Mouse (Mus musculus) midbrain, embryonic 12.5 days (tissue): Measurements from ENCODE around the gene Tnfrsf25. TPM values are rescaled to one million over a fixed set of nuclear protein-coding genes. Genes with fewer than 3 reads are reported as not detected.

ENCODE experiments used
- ATAC-seq: fragments of 200-750 bp; cut with Nextera tagmentation; 2 replicates; pipeline ENCODE4 v1.8.0; 2017; ENCODE audit warnings: low read depth, moderate TSS enrichment, moderate library complexity; ENCODE audit not compliant: low FRiP score
- H3K27ac ChIP-seq: fragments of 300-500 bp; sonication (generic); replicated peaks from 2 replicates; pipeline ENCODE4 v1.5.1; 2016; ENCODE audit warnings: mild to moderate bottlenecking
- H3K27me3 ChIP-seq: fragments of 300-500 bp; sonication (generic); 2 replicates; pipeline ENCODE4 v1.6.1; 2016; ENCODE audit warnings: mild to moderate bottlenecking
- H3K36me3 ChIP-seq: fragments of 300-500 bp; sonication (generic); 2 replicates; pipeline ENCODE4 v1.6.1; 2016
- H3K4me1 ChIP-seq: fragments of 300-500 bp; sonication (generic); 2 replicates; pipeline ENCODE4 v1.6.1; 2016
- H3K4me2 ChIP-seq: fragments of 300-500 bp; sonication (generic); replicated peaks from 2 replicates; pipeline ENCODE4 v1.6.1; 2016; ENCODE audit warnings: mild to moderate bottlenecking, moderate library complexity
- H3K4me3 ChIP-seq: fragments of 300-500 bp; sonication (generic); 2 replicates; pipeline ENCODE4 v1.5.1; 2016; ENCODE audit warnings: mild to moderate bottlenecking
- H3K9ac ChIP-seq: fragments of 300-500 bp; sonication (generic); replicated peaks from 2 replicates; pipeline ENCODE4 v1.6.1; 2016; ENCODE audit warnings: mild to moderate bottlenecking, moderate library complexity
- H3K9me3 ChIP-seq: fragments of 300-500 bp; sonication (generic); 2 replicates; pipeline ENCODE4 v1.6.1; 2016; ENCODE audit warnings: mild to moderate bottlenecking
- WGBS: fragments of 180-500 bp; shearing (Covaris S2); methylation state at CpG from one replicate; pipeline ENCODE4 v1.1.7; 2016; 5-methylcytosine and 5-hydroxymethylcytosine counted together
- polyA plus RNA-seq: library from polyadenylated mRNA; unstranded; fragments of >200 nt; fragmentation: Nextera tagmentation; extraction: Ambion mirVana; gene quantifications from 2 replicates; pipeline ENCODE4 v1.2.1, GENCODE M21; 2016

The Tnfrsf25 gene
- polyA plus RNA-seq, 1 experiment from 2014 or later = 0.83 TPM

DNA sequence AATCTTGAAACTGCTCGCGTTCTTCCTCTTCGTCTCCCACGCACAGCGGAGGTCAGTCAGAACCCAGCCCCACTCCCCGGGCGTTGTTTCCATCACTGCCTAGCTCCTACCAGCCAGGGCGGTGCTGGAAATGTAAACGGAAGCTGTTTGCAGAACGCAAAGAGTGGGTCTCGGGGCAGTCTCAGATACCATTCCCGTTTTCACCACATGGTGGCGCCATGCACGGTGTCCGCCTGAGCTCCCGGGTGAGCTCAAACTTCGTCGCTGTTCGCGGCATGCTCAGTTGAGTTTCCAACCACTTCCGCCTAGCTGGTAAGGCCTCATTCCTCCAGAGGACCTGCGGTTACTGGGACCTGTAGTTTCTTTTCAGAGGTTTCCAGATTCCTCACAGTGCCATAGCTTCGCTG lies 38.0 kb downstream of the Tnfrsf25 start:
- Histone ChIP-seq H3K9me3 (no peaks in the 10 kb centered on the region), H3K4me1 (peaks cover 25% of the 10 kb centered on the region), H3K27me3 (peaks cover 96% of the 10 kb centered on the region), H3K36me3 (no peaks in the 10 kb centered on the region), H3K4me2 (peak overlapping the region; percentile 44), H3K27ac (no peak overlapping the region), H3K4me3 (0 out of 2 replicates have a peak overlapping the region, but pooled peaks have one; percentile 21), H3K9ac (no peak overlapping the region)
- ATAC-seq = no peak
- 3% methylated on average over 23 of the region's 23 CpGs for WGBS

GRCm38 (mm10) chr4:152155019-152155418 lies 39.3 kb downstream of the Tnfrsf25 start:
- ATAC-seq = no peak
- no peak overlapping the region for H3K4me3 ChIP-seq
- H3K27me3 ChIP-seq = peaks cover 96% of the 10 kb centered on the region
- H3K9ac ChIP-seq = no peak overlapping the region
- H3K27ac ChIP-seq = no peak overlapping the region
- no peak overlapping the region for H3K4me2 ChIP-seq
- peaks cover 32% of the 10 kb centered on the region for H3K4me1 ChIP-seq
- H3K9me3 ChIP-seq = no peaks in the 10 kb centered on the region
- WGBS = 71% methylated on average over 4 of the region's 4 CpGs
- no peaks in the 10 kb centered on the region for H3K36me3 ChIP-seq

- Histone ChIP-seq H3K9me3 (no peaks in the 10 kb centered on the region), H3K27me3 (peaks cover 96% of the 10 kb centered on the region), H3K9ac (no peak overlapping the region), H3K36me3 (no peaks in the 10 kb centered on the region), H3K4me3 (peak overlapping the region; percentile 18), H3K4me1 (peaks cover 22% of the 10 kb centered on the region), H3K27ac (no peak overlapping the region), H3K4me2 (peak overlapping the region; percentile 24)
- no peak for ATAC-seq
- 13% methylated on average over 21 of the region's 21 CpGs for whole genome bisulfite sequencing
Measured at GRCm38 (mm10) chr4:152157779-152158584, 42.2 kb downstream of the Tnfrsf25 start.

- Histone ChIP-seq H3K4me3 (peak within 1 kb of the TSS; percentile 18), H3K36me3 (no peaks in the 10 kb centered on the region), H3K4me2 (peak within 1 kb of the TSS; percentile 24), H3K27ac (no peak within 1 kb of the TSS), H3K4me1 (peaks cover 17% of the 10 kb centered on the region), H3K9me3 (no peaks in the 10 kb centered on the region), H3K9ac (no peak within 1 kb of the TSS), H3K27me3 (peaks cover 93% of the 10 kb centered on the region)
- 3% methylated on average over 35 of the region's 35 CpGs for WGBS
- no peak for ATAC-seq
Measured at GRCm38 (mm10) chr4:152158585-152159284, 43.0 kb downstream of the Tnfrsf25 start, which contains the start of gene Hes2. TSS of gene Hes2 (plus strand) at chr4:152158867.

DNA sequence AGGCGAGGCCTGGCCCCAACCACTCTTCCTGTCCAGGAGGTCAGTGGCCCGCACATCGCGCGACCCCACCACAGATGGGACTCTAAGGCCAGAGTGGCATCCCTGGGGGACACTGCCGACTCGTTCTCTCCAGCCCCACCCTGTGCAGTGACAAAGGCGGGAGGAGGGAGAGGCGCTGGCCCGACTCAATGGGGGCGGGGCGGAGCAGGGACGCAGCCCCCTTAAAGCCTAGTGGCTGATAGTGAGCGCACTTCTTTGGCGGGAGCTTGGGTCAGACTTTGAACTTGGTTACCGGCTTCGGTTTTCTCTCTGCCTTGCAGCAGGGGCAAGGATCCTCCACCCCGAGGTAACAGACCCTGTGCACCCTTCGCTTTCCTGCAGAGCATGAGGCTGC lies 43.5 kb downstream of the Tnfrsf25 start:
- Histone ChIP-seq H3K9ac (no peak overlapping the region), H3K27me3 (peaks cover 92% of the 10 kb centered on the region), H3K4me2 (peak overlapping the region; percentile 24), H3K4me1 (peaks cover 17% of the 10 kb centered on the region), H3K27ac (no peak overlapping the region), H3K9me3 (no peaks in the 10 kb centered on the region), H3K4me3 (0 out of 2 replicates have a peak overlapping the region, but pooled peaks have one; percentile 10), H3K36me3 (no peaks in the 10 kb centered on the region)
- no peak for ATAC-seq
- 2% methylated on average over 19 of the region's 19 CpGs for WGBS

DNA sequence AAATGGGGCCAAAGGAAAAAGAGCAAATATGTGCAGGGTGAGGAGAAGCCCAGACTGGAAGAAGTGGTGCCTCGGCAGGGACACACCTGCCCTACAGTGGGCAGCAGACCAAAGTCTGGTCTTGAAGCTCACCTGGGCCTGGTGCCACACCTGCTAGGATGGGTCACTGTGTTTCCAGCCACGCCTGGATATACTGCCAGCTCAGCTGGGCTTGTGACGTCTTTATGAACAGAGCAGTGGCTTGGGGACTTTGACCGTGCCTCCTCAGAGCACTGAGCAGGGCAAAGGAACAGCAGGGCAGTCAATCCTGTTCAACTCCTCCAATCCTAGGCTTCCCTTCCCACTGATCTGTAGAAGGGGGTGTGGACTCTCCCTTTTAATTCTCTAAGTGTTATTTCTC lies 45.0 kb downstream of the Tnfrsf25 start:
- no peak overlapping the region for H3K27ac ChIP-seq
- 48% methylated on average over 4 of the region's 4 CpGs for WGBS

GRCm38 (mm10) chr4:152161601-152162000 lies 45.9 kb downstream of the Tnfrsf25 start:
- no peak overlapping the region for H3K4me3 ChIP-seq
- H3K9ac ChIP-seq = no peak overlapping the region
- peaks cover 87% of the 10 kb centered on the region for H3K27me3 ChIP-seq
- ATAC-seq = no peak
- no peaks in the 10 kb centered on the region for H3K36me3 ChIP-seq
- H3K9me3 ChIP-seq = no peaks in the 10 kb centered on the region
- no peak overlapping the region for H3K4me2 ChIP-seq
- peaks cover 17% of the 10 kb centered on the region for H3K4me1 ChIP-seq
- H3K27ac ChIP-seq = no peak overlapping the region
- 81% methylated on average over 6 of the region's 6 CpGs for WGBS

More for the DNA sequence above, 45.0 kb downstream of the Tnfrsf25 start:
- Histone ChIP-seq H3K4me2 (no peak overlapping the region), H3K36me3 (no peaks in the 10 kb centered on the region), H3K4me1 (peaks cover 17% of the 10 kb centered on the region), H3K9me3 (no peaks in the 10 kb centered on the region), H3K9ac (no peak overlapping the region), H3K4me3 (no peak overlapping the region), H3K27me3 (peaks cover 87% of the 10 kb centered on the region)
- ATAC-seq = no peak

GRCm38 (mm10) chr4:152162748-152163147 lies 47.0 kb downstream of the Tnfrsf25 start:
- H3K27me3 ChIP-seq = peaks cover 80% of the 10 kb centered on the region
- no peak overlapping the region for H3K27ac ChIP-seq
- 98% methylated on average over 2 of the region's 2 CpGs for WGBS
- ATAC-seq = no peak
- no peaks in the 10 kb centered on the region for H3K36me3 ChIP-seq
- peaks cover 17% of the 10 kb centered on the region for H3K4me1 ChIP-seq
- no peak overlapping the region for H3K9ac ChIP-seq
- H3K4me3 ChIP-seq = no peak overlapping the region
- H3K4me2 ChIP-seq = no peak overlapping the region
- H3K9me3 ChIP-seq = no peaks in the 10 kb centered on the region

DNA sequence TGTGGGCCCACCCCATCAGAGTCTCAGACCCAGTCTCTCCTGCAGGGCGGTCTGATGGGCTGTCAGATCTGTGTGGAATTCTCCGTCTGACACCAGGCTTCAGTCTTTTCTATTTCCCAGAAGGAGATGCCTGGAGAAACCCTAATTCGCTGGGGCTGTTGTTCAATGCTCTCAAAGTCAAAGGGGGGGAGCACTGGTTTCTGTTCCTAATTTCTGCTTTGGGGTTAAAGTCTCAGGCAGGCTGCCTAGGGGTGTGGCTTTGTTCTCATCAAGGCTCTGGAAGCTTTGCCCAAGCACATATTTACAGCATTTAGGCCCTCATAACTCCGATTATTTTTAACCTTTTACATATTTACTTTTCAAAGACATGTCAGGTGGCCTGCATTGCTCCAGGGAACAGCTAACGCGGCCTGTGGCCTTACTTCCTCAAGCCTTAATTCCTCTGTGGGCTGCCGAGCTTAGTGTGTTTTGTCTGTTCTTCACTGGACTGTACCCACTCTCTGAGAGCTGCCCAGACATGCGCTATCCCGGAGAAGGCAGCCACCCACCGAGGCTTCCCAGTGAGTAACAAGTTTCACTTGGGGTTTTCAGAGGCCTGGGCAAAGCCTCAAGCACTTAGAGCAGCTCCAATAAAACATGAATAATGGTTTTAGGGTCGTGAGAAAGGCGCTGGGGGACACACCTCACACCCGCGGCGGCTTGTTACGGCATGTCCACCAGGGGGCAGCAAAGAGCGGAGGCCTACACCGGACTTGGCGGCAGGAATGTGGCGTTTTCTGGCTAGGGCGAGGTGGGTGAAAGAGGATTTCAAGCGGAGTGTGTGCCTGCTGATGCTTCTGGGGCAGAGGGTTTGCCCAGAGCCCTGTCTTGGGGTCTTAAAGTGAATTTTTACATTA lies 49.5 kb downstream of the Tnfrsf25 start:
- Histone ChIP-seq H3K9ac (no peak overlapping the region), H3K27me3 (peaks cover 62% of the 10 kb centered on the region), H3K27ac (no peak overlapping the region), H3K4me3 (no peak overlapping the region), H3K4me2 (no peak overlapping the region), H3K9me3 (no peaks in the 10 kb centered on the region), H3K36me3 (no peaks in the 10 kb centered on the region), H3K4me1 (no peaks in the 10 kb centered on the region)
- WGBS = 27% methylated on average over 22 of the region's 22 CpGs
- no peak for ATAC-seq

GRCm38 (mm10) chr4:152168052-152168451 lies 52.3 kb downstream of the Tnfrsf25 start:
- no peak for ATAC-seq
- WGBS = 52% methylated on average over 8 of the region's 8 CpGs
- 0 out of 2 replicates have a peak overlapping the region, but pooled peaks have one; percentile 20 for H3K9ac ChIP-seq
- H3K4me3 ChIP-seq = no peak overlapping the region
- no peaks in the 10 kb centered on the region for H3K36me3 ChIP-seq
- H3K27me3 ChIP-seq = peaks cover 47% of the 10 kb centered on the region
- no peaks in the 10 kb centered on the region for H3K4me1 ChIP-seq
- H3K9me3 ChIP-seq = no peaks in the 10 kb centered on the region
- H3K4me2 ChIP-seq = no peak overlapping the region
- H3K27ac ChIP-seq = peak overlapping the region; percentile 42; the same call in 1 of the 2 replicates

DNA sequence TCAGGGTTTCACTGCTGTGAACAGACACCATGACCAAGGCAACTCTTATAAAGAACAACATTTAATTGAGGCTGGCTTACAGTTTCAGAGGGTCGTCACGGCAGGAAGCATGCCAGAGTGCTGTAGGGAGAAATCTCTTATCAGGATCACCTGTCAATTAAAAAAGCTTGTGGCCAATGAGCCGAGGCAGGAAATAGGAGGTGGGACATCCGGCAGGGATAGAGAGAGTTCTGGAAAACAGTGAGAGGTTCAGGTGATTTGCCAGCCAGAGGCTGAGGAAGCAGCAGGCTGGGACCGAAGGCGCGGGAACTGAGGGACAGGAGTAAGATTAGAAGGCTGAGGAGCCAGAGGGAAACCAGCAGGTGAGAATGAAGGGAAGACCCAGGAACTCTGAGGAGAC lies 53.4 kb downstream of the Tnfrsf25 start:
- Histone ChIP-seq H3K9ac (no peak overlapping the region), H3K27me3 (peaks cover 47% of the 10 kb centered on the region), H3K4me1 (no peaks in the 10 kb centered on the region), H3K9me3 (no peaks in the 10 kb centered on the region), H3K36me3 (no peaks in the 10 kb centered on the region), H3K4me2 (no peak overlapping the region), H3K27ac (no peak overlapping the region), H3K4me3 (no peak overlapping the region)
- WGBS = 87% methylated on average over 7 of the region's 7 CpGs
- no peak for ATAC-seq
